Mouse (Mus musculus): ENCODE results near the gene Ifngr2. TPM values are rescaled to one million over a fixed set of nuclear protein-coding genes. Genes with fewer than 3 reads are reported as not detected.

Ifngr2 gene
- polyA plus RNA-seq, 1 experiment from 2014 or later = 129 TPM

DNA sequence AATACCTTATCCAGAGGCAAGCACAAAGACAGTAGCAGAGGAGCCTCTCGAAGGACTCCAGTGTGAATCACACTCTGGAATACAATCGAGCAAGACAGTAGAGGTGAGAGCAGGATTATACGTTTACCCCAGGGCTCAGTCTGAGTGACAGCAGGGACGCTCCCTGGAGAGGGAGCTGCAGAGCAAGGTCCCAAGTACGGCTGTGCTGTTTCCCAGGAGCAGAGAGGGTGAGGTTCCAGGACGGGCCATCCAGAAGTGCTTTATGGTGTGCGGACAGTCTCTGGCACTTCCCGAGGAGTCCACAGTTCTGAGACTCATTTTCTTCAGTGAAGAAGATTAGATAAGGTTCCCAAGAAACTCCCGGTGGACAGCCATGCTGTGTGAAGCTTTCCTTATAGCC is 5.2 kb downstream of the Ifngr2 start:
- H3K9me3 ChIP-seq (replicated peaks) = no peaks in the 10 kb centered on the region
- WGBS = 39% methylated on average over 9 of the region's 9 CpGs
- H3K27me3 ChIP-seq = no peaks in the 10 kb centered on the region
- H3K36me3 ChIP-seq = peaks cover 13% of the 10 kb centered on the region; the same call in 1 of the 2 replicates
- H3K4me1 ChIP-seq (replicated peaks) = peaks cover 76% of the 10 kb centered on the region
- H3K4me2 ChIP-seq = 0 out of 2 replicates have a peak overlapping the region, but pooled peaks have one; percentile 34
- peak overlapping the region; percentile 63; the same call in 1 of the 2 replicates for H3K27ac ChIP-seq
- no peak overlapping the region for H3K4me3 ChIP-seq
- H3K9ac ChIP-seq = no peak overlapping the region
- no peak for ATAC-seq (replicated peaks; ENCODE audit: insufficient number of reproducible peaks, insufficient read depth, low FRiP score, low read depth)

DNA sequence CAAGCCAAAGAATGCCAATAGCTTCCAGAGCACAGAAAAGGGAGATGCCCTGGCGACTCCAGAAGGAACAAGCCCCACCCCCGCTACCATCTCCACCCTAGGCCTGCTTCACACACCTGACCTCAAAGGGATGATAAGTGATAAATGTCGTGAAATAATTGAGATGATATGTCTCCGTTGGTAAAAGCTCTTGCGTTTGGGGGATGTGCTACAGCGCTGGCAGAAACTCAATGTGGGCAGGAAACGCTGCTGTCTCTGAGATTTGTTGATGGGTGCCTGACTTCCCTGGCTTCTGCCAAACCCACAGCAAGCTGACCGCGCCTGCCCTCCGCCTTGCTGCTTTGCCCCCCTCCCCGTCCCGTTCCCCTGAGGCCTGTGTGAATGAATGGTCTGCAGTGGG is 6.8 kb downstream of the Ifngr2 start:
- 28% methylated on average over 12 of the region's 12 CpGs for WGBS
- Histone ChIP-seq H3K27ac (peak overlapping the region; percentile 53), H3K4me1 (replicated peaks) (peaks cover 71% of the 10 kb centered on the region), H3K4me2 (peak overlapping the region; percentile 38), H3K4me3 (0 out of 2 replicates have a peak overlapping the region, but pooled peaks have one; percentile 7), H3K27me3 (no peaks in the 10 kb centered on the region), H3K9ac (no peak overlapping the region), H3K9me3 (replicated peaks) (no peaks in the 10 kb centered on the region), H3K36me3 (peaks cover 24% of the 10 kb centered on the region)
- ATAC-seq (replicated peaks; ENCODE audit: insufficient number of reproducible peaks, insufficient read depth, low FRiP score, low read depth) = no peak

DNA sequence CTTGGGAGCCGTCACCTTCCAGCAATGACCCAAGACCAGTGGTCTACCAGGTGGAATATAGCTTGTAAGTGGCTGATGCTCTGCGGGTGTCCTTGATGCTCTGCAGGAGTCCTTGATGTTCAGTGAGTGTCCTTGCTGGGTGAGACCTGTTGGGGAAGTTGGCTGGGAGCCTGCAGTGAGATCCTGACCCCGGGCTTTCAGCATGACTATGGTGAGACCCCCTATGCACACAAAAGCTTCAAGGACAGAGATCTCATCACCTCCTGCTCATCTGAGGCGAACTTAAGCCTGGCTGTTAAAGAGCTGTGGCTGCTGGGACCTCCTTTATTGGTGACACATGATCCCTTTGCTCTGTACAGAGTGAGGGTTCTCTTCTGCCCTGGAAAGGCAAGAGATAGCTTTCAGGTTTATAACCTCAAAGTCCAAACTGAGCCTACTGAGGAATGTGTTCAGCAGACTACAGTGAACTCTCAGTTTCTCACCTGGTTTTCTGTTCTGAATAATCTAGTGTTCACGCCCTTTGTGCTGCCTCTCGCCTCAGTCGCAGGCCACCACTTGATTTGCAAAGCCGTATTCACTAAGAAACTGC is 8.2 kb downstream of the Ifngr2 start:
- Histone ChIP-seq H3K9me3 (replicated peaks) (no peaks in the 10 kb centered on the region), H3K9ac (no peak overlapping the region), H3K36me3 (peaks cover 35% of the 10 kb centered on the region), H3K27ac (peak overlapping the region; percentile 53), H3K4me3 (no peak overlapping the region), H3K4me2 (no peak overlapping the region), H3K4me1 (replicated peaks) (peaks cover 56% of the 10 kb centered on the region), H3K27me3 (no peaks in the 10 kb centered on the region)
- ATAC-seq (replicated peaks; ENCODE audit: insufficient number of reproducible peaks, insufficient read depth, low FRiP score, low read depth) = no peak
- 71% methylated on average over 8 of the region's 8 CpGs for WGBS

DNA sequence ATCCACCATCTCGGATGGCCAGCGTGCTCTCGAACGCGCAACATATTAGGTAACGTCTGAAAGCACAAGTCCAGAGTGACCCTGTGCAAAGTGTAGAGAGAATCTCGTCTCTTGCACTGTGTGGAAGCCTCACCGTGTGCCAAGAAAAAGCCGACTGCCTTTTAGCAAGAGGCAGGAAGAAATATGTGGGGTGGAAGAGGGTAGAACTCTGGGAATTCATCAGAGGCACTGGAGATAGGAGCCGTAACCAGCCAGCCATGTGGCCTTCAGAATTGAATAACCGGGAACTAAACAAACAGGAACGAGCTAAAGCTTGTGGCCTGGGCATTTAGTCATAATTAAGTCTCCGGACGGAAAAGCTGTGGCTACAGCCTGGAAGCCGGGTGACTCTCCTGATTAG is 9.8 kb downstream of the Ifngr2 start:
- Histone ChIP-seq H3K27me3 (no peaks in the 10 kb centered on the region), H3K36me3 (peaks cover 46% of the 10 kb centered on the region), H3K4me3 (no peak overlapping the region), H3K9ac (no peak overlapping the region), H3K4me1 (replicated peaks) (peaks cover 49% of the 10 kb centered on the region), H3K27ac (0 out of 2 replicates have a peak overlapping the region, but pooled peaks have one; percentile 3), H3K4me2 (no peak overlapping the region), H3K9me3 (replicated peaks) (no peaks in the 10 kb centered on the region)
- no peak for ATAC-seq (replicated peaks; ENCODE audit: insufficient number of reproducible peaks, insufficient read depth, low FRiP score, low read depth)
- WGBS = 74% methylated on average over 15 of the region's 15 CpGs

DNA sequence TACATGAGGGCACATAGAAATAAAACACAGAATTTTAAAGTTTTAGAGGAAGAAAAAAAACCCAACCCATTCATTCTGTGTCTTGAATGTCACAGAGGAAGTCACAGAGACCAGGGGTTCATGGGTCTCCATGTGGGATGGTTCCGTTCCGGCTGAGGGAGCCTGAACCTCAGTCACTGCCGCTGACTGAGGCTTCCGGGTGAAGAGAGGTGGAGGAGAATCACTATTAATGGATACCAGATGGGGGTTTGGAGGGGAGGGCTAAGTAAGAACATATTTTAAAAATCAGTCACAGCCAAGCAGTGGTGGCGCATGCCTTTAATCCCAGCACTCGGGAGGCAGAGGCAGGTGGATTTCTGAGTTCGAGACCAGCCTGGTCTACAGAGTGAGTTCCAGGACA is 10.3 kb downstream of the Ifngr2 start:
- H3K9me3 ChIP-seq (replicated peaks) = no peaks in the 10 kb centered on the region
- no peak overlapping the region for H3K9ac ChIP-seq
- H3K4me2 ChIP-seq = no peak overlapping the region
- H3K27me3 ChIP-seq = no peaks in the 10 kb centered on the region
- H3K4me1 ChIP-seq (replicated peaks) = peaks cover 43% of the 10 kb centered on the region
- H3K4me3 ChIP-seq = no peak overlapping the region
- H3K27ac ChIP-seq = no peak overlapping the region
- WGBS = 77% methylated on average over 7 of the region's 7 CpGs
- H3K36me3 ChIP-seq = peaks cover 52% of the 10 kb centered on the region
- no peak for ATAC-seq (replicated peaks; ENCODE audit: insufficient number of reproducible peaks, insufficient read depth, low FRiP score, low read depth)

DNA sequence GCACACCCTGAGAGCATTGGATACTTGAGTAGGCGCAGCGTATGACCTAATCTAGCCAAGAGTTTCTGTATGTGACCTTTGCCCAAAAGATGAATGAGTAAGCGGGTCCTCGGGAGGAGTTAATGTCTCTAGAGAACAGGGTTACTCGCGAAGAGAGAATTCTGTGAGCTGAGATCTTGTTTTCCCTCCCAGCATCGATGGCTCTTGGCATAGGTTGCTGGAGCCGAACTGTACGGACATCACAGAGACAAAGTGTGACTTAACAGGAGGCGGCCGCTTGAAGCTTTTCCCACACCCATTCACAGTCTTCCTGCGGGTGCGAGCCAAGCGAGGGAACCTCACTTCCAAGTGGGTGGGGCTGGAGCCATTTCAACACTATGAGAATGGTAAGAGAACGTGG is 10.8 kb downstream of the Ifngr2 start:
- Histone ChIP-seq H3K36me3 (peaks cover 56% of the 10 kb centered on the region), H3K27me3 (no peaks in the 10 kb centered on the region), H3K9ac (no peak overlapping the region), H3K4me2 (no peak overlapping the region), H3K4me1 (replicated peaks) (peaks cover 40% of the 10 kb centered on the region), H3K4me3 (no peak overlapping the region), H3K9me3 (replicated peaks) (no peaks in the 10 kb centered on the region), H3K27ac (no peak overlapping the region)
- ATAC-seq (replicated peaks; ENCODE audit: insufficient number of reproducible peaks, insufficient read depth, low FRiP score, low read depth) = no peak
- 85% methylated on average over 15 of the region's 15 CpGs for WGBS

DNA sequence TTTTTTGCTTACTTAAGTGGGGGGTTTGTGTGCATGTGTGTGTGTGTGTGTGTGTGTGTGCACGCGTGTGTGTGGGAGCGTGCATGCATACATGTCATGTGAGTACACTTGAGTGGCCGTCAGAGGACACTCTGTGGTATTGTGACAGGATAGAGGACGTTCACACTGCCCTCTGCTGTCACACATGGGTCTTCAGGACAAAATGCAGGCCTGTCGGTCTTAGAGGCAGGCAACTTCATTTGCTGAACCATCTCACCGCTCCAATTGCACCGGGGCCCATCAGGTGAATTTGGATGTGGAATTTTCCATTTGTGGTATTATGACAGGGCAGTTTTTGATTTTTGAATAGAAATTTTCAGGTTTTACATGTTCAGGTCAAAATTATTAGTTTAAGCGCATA is 14.2 kb downstream of the Ifngr2 start:
- Histone ChIP-seq H3K4me3 (no peak overlapping the region), H3K4me2 (no peak overlapping the region), H3K9ac (no peak overlapping the region), H3K4me1 (replicated peaks) (peaks cover 15% of the 10 kb centered on the region), H3K36me3 (peaks cover 60% of the 10 kb centered on the region), H3K27ac (no peak overlapping the region), H3K9me3 (replicated peaks) (no peaks in the 10 kb centered on the region), H3K27me3 (no peaks in the 10 kb centered on the region)
- WGBS = 41% methylated on average over 9 of the region's 9 CpGs
- ATAC-seq (replicated peaks; ENCODE audit: insufficient number of reproducible peaks, insufficient read depth, low FRiP score, low read depth) = peak; percentile 37; the same call in 1 of the 2 replicates

DNA sequence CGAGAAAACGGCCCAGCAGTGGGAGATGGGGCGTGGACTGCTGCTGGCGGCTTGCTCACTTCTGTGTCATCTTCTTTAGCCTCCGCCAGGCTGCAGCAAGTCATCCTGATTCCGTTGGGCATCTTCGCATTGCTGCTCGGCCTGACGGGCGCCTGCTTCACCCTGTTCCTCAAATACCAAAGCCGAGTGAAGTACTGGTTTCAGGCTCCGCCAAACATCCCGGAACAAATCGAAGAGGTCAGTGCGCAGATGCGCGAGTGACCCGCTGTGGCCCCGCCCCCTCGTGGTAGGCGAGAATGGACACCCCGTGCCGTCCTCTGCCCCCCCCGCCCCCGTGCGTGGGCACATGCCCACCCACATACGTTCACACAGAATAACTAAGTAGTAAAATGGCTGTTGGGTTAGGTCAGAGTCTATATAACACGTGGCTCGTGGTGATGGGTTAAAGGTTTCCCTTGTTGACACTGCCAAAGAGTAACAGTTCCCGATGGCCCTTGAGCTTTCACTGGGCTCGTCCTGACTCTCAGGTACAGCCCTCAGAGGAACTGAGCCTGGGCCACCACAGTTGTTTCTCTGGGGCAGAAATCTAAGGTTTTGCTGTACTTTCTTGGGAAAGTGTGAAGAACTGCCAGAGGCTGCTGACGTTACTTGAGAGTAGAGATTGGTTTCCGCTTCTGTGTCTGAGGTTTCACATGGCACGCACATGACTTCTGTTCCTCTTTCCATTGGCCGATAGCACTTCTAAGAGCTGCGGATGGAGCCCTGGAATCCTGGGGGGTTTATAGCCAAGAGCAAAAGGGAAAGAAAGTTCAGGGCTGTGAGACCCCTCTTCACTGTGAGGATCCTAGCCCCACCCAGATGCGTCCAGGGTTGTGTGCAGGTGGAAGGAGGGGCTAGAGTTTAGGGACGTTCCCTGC is 14.9 kb downstream of the Ifngr2 start:
- ATAC-seq (replicated peaks; ENCODE audit: insufficient number of reproducible peaks, insufficient read depth, low FRiP score, low read depth) = no peak
- peaks cover 60% of the 10 kb centered on the region for H3K36me3 ChIP-seq
- no peaks in the 10 kb centered on the region for H3K9me3 ChIP-seq (replicated peaks)
- H3K4me2 ChIP-seq = no peak overlapping the region
- no peak overlapping the region for H3K9ac ChIP-seq
- no peak overlapping the region for H3K4me3 ChIP-seq
- H3K27me3 ChIP-seq = no peaks in the 10 kb centered on the region
- WGBS = 74% methylated on average over 38 of the region's 38 CpGs
- H3K27ac ChIP-seq = no peak overlapping the region
- peaks cover 8% of the 10 kb centered on the region for H3K4me1 ChIP-seq (replicated peaks)

DNA sequence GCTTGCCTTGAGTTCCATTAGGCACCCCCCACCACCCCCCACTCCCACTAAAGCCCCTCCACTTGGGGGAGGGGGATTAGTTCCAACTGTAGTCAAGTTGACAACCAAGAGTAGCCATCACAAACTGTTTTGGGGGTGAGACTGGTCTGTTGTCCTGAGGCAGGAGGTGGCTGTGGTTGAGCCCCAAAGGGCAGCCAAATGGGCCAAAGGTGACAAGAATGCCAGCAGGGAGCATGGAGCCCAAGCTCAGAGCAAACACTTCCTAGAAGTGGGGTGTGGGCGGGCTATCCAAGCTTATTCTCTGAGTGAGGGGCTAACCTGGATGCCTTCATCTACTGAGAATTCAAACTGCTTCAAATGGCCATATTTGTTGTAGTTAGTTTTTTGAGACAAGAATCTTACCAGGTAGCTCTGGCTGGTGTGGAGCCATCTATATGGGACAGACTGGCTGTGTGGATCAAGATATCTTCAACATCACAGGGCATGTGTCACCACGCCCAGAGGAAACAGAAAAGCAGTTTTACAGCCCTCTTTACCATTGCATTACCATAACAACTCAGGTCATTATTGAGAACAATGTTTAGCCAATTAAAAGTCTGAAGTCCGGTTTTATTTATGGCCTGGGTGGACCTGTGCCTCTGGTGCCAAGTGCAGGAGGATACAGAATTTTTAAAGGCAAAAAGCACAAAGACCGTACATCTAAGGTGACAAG is 17.9 kb downstream of the Ifngr2 start:
- Histone ChIP-seq H3K36me3 (peaks cover 40% of the 10 kb centered on the region), H3K27ac (no peak overlapping the region)
- WGBS = 84% methylated on average over 4 of the region's 4 CpGs

DNA sequence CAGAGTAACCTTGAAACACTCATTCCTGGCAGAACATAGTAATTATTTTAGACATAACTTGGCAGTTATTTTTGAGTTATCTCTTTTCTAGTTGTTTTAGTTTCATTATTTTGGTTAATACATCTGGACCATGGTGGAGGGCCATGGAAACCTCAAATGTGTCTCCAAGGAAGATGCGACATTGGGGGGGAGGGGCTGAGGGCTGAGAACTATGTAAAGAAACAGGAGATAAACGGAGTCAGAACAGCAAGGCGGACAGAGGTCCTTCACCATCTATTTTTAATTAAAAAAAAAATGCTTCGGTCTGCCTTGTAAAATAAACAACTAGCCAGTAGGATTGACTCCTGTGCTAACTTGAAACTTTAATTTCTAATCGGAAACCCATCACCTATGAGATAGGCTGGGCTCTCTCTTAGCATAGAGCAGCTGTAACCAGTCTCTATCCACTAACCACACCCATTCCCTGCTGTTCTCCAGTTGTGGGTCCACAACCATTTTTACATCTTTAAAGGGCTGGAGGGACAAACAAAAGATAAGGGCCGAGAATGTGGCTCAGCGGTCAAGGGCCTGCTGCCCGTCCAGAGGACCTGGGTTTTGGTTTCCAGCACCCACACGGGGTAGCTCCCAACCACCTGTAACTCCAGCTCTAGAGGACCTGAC is 18.6 kb downstream of the Ifngr2 start:
- Histone ChIP-seq H3K4me3 (no peak overlapping the region), H3K27ac (no peak overlapping the region), H3K4me2 (no peak overlapping the region), H3K4me1 (replicated peaks) (peaks cover 5% of the 10 kb centered on the region; the same call in 1 of the 2 replicates), H3K27me3 (no peaks in the 10 kb centered on the region), H3K36me3 (peaks cover 34% of the 10 kb centered on the region), H3K9ac (no peak overlapping the region), H3K9me3 (replicated peaks) (no peaks in the 10 kb centered on the region)
- ATAC-seq (replicated peaks; ENCODE audit: insufficient number of reproducible peaks, insufficient read depth, low FRiP score, low read depth) = no peak
- WGBS = 52% methylated on average over 9 of the region's 9 CpGs

More for the DNA sequence above, 17.9 kb downstream of the Ifngr2 start:
- ATAC-seq (replicated peaks; ENCODE audit: insufficient number of reproducible peaks, insufficient read depth, low FRiP score, low read depth) = no peak
- Histone ChIP-seq H3K9me3 (replicated peaks) (no peaks in the 10 kb centered on the region), H3K4me2 (no peak overlapping the region), H3K4me3 (no peak overlapping the region), H3K27me3 (no peaks in the 10 kb centered on the region), H3K9ac (no peak overlapping the region), H3K4me1 (replicated peaks) (peaks cover 5% of the 10 kb centered on the region; the same call in 1 of the 2 replicates)

DNA sequence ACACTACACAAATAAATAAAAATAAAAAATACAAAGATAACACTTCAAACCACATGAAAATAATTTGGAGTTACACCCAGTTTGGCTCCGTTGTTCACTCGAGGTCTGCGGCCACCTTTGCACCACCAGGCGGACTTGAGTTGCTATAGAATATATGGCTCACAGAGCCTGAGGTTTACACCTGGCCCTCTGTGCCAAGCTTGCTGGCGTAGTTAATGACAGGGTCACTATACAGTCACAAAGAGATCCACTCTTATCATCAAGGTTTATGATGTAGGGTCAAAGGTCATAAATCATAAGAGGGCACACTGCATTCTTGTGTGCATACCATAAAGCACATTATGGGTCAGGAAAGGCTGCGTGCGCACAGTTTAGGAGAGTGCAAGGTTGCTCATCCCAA is 19.1 kb downstream of the Ifngr2 start:
- H3K4me1 ChIP-seq (replicated peaks) = peaks cover 5% of the 10 kb centered on the region; the same call in 1 of the 2 replicates
- no peak for ATAC-seq (replicated peaks; ENCODE audit: insufficient number of reproducible peaks, insufficient read depth, low FRiP score, low read depth)
- no peak overlapping the region for H3K4me2 ChIP-seq
- H3K9me3 ChIP-seq (replicated peaks) = no peaks in the 10 kb centered on the region
- no peak overlapping the region for H3K4me3 ChIP-seq
- no peak overlapping the region for H3K27ac ChIP-seq
- peaks cover 30% of the 10 kb centered on the region for H3K36me3 ChIP-seq
- WGBS = 81% methylated on average over 7 of the region's 7 CpGs
- H3K9ac ChIP-seq = no peak overlapping the region
- H3K27me3 ChIP-seq = no peaks in the 10 kb centered on the region
